Mouse (Mus musculus) liver, postnatal 0 days (tissue): ENCODE data around the gene Ecsit.

Experiments
- CTCF ChIP-seq: sonication (generic); IDR thresholded peaks from 2 replicates; pipeline ENCODE4 v1.5.1; 2016; ENCODE audit warnings: antibody characterized with exemption, low read depth
- EP300 ChIP-seq: IDR thresholded peaks from 2 replicates; pipeline ENCODE4 v1.6.1; 2016; ENCODE audit warnings: antibody characterized with exemption, low read depth, mild to moderate bottlenecking

- TF ChIP-seq CTCF (no peak), EP300 (no peak)
Observed at GRCm38 (mm10) chr9:22119543-22119942, 34.3 kb upstream of the Ecsit start.
